Mouse (Mus musculus): Measurements from ENCODE around the gene 2310011J03Rik. TPM values are rescaled to one million over a fixed set of nuclear protein-coding genes. Genes with fewer than 3 reads are reported as not detected.

The 2310011J03Rik gene
- polyA plus RNA-seq, 1 experiment from 2014 or later = 32.9 TPM

DNA sequence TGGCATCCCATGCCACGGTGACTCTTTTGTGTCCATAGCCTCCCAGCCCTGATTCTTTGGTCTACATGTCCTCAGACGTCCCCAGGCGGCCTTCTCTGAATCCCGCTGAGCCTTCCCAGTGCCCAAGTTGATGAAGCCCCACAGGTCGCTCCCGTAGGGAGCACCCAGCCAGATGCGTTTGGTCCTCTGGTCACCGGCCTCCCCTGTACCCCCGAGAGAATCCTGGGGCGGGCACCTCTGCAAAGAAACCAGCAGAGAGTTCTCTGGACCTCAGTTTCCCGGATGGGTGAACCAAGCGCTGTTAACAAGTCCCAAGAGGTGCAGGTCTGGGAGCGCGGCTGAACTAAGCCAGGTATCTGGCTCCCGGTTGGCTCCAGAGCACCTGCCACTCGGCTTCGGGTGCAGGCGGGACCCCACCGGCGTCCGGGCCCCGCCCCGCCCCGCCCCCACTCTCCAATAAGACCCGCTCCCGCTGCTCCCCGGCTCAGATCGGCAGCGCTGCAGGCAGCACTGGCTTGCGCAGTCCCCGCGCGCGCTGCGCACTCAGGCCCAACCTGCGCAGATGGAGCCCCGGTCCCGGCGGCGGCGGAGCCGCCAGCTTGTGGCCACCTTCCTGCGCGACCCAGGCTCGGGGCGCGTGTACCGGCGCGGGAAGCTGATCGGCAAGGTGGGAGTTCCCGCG, 35.8 kb upstream of the 2310011J03Rik start, which contains the start of gene Plk5:
TSS of gene Plk5 (plus strand) at position 459 of the 682 bp plus-strand sequence.
- H3K9me3 ChIP-seq (ENCODE audit: control insufficient read depth, low read length) = no peaks in the 10 kb centered on the region
- peak within 1 kb of the TSS; percentile 24 for H3K4me3 ChIP-seq (ENCODE audit: low read depth, low read length)
- DNase-seq (ENCODE audit: low spot score) = peak; percentile 45
- no peak for ATAC-seq (ENCODE audit: low FRiP score)
- H3K36me3 ChIP-seq (ENCODE audit: control insufficient read depth, insufficient read depth, low read length) = no peaks in the 10 kb centered on the region
- no peak within 1 kb of the TSS for H3K9ac ChIP-seq (ENCODE audit: low read depth, low read length)
- WGBS = under 1% methylated on average over 51 of the region's 53 CpGs
- H3K27me3 ChIP-seq (ENCODE audit: control insufficient read depth, insufficient read depth, low read length) = peaks cover 84% of the 10 kb centered on the region
- H3K4me2 ChIP-seq (replicated peaks; ENCODE audit: low read depth, low read length) = peak within 1 kb of the TSS; percentile 31
- peaks cover 6% of the 10 kb centered on the region; the same call in 1 of the 2 replicates for H3K4me1 ChIP-seq (replicated peaks; ENCODE audit: control insufficient read depth, insufficient read depth, low read length)
- H3K27ac ChIP-seq (ENCODE audit: low read depth, low read length) = no peak within 1 kb of the TSS

DNA sequence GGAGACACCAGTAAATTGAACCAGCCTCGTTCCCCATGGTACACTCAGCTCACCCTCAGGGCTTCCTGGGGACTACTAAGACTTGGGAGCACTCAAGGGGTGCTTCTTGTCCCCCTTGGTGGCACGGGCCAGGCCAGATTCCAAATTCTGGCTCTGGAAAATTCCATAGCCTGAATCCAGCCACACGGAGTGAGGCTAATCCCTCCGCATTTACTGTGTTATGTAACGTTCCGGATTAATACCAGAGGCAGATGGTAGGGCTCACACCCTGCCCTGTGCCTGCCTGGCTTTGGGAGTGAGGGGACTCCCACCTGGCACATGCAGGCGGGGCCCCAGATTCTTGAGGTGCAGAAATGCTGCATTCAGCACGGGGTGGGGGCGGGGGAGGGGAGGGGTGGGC, 35.1 kb upstream of the 2310011J03Rik start:
- 13% methylated on average over 7 of the region's 9 CpGs for WGBS
- H3K4me3 ChIP-seq (ENCODE audit: low read depth, low read length) = no peak overlapping the region

DNA sequence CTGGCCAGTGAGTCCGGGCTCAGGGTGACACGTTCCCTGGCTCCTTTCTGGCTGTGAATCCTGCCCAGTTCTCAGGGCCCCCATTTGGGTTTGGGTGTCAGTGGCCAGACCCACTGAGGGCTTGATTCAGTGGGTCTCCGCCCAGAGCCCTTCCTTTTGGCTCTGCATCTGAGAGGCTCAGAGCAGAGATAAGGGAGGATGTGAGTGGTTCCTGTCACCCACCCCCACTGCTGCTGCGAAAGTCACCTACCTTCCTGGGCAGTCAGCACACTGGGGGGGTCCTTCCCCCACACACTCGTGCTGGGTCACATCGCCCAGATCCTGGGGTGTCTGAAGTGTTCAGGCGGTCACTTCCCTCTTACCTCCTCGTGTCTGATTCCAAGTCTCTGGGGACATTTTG, 32.4 kb upstream of the 2310011J03Rik start:
- H3K9me3 ChIP-seq (ENCODE audit: control insufficient read depth, low read length) = no peaks in the 10 kb centered on the region
- H3K36me3 ChIP-seq (ENCODE audit: control insufficient read depth, insufficient read depth, low read length) = no peaks in the 10 kb centered on the region
- H3K27me3 ChIP-seq (ENCODE audit: control insufficient read depth, insufficient read depth, low read length) = peaks cover 92% of the 10 kb centered on the region
- WGBS = 65% methylated on average over 8 of the region's 8 CpGs
- H3K4me2 ChIP-seq (replicated peaks; ENCODE audit: low read depth, low read length) = no peak overlapping the region
- no peak overlapping the region for H3K27ac ChIP-seq (ENCODE audit: low read depth, low read length)
- DNase-seq (ENCODE audit: low spot score) (no peak), ATAC-seq (ENCODE audit: low FRiP score) (no peak)
- 0 out of 2 replicates have a peak overlapping the region, but pooled peaks have one; percentile 11 for H3K9ac ChIP-seq (ENCODE audit: low read depth, low read length)
- no peak overlapping the region for H3K4me3 ChIP-seq (ENCODE audit: low read depth, low read length)
- peaks cover 9% of the 10 kb centered on the region for H3K4me1 ChIP-seq (replicated peaks; ENCODE audit: control insufficient read depth, insufficient read depth, low read length)

More for the DNA sequence above, 35.1 kb upstream of the 2310011J03Rik start:
- Histone ChIP-seq H3K4me1 (replicated peaks; ENCODE audit: control insufficient read depth, insufficient read depth, low read length) (peaks cover 6% of the 10 kb centered on the region; the same call in 1 of the 2 replicates), H3K36me3 (ENCODE audit: control insufficient read depth, insufficient read depth, low read length) (no peaks in the 10 kb centered on the region), H3K9ac (ENCODE audit: low read depth, low read length) (no peak overlapping the region), H3K27ac (ENCODE audit: low read depth, low read length) (no peak overlapping the region), H3K27me3 (ENCODE audit: control insufficient read depth, insufficient read depth, low read length) (peaks cover 90% of the 10 kb centered on the region), H3K9me3 (ENCODE audit: control insufficient read depth, low read length) (no peaks in the 10 kb centered on the region), H3K4me2 (replicated peaks; ENCODE audit: low read depth, low read length) (no peak overlapping the region)
- DNase-seq (ENCODE audit: low spot score) (no peak), ATAC-seq (ENCODE audit: low FRiP score) (no peak)

DNA sequence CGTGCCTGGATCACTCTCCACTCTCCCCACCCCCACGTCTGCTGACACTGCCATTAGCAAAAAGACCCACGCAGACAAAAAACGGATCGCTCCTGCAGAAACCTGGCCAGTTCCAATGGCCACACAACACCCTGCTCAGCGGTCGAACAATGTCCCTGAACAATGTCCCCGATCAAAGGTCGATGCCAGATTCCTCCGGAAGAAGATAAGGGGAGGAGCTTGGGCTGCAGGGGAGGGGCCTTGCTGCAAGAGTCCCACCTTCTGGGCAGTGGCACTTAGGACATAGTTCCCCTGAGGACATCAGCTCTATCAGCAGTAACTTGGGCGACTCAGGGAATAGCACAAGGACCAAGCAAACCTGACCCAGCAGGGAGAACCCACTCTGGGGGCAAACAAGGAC, 31.6 kb upstream of the 2310011J03Rik start:
- Histone ChIP-seq H3K4me3 (ENCODE audit: low read depth, low read length) (no peak overlapping the region), H3K4me1 (replicated peaks; ENCODE audit: control insufficient read depth, insufficient read depth, low read length) (peaks cover 9% of the 10 kb centered on the region), H3K27me3 (ENCODE audit: control insufficient read depth, insufficient read depth, low read length) (peaks cover 91% of the 10 kb centered on the region), H3K9me3 (ENCODE audit: control insufficient read depth, low read length) (no peaks in the 10 kb centered on the region), H3K4me2 (replicated peaks; ENCODE audit: low read depth, low read length) (no peak overlapping the region), H3K9ac (ENCODE audit: low read depth, low read length) (no peak overlapping the region), H3K27ac (ENCODE audit: low read depth, low read length) (no peak overlapping the region), H3K36me3 (ENCODE audit: control insufficient read depth, insufficient read depth, low read length) (no peaks in the 10 kb centered on the region)
- DNase-seq (ENCODE audit: low spot score) (no peak), ATAC-seq (ENCODE audit: low FRiP score) (no peak)
- WGBS = 21% methylated on average over 11 of the region's 11 CpGs

DNA sequence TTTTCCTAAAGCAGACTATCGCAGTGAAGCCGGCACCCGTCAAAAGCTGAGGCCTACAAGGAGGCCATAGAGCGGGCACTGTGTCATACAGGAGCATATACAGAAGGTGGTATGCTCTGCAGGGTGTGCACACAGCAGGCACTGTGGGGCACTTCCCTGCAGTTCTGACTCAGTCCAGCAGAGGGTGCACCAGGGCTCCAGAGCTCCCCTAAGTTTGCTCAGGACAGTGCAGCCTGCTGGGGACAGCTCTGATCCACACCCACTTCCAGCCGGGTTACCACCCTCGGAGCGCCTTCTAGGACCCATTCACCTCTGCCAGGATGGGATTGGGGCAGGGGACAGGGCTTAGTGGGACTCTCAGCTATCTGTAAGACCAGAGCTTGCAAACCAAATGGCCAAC, 30.0 kb upstream of the 2310011J03Rik start:
- Histone ChIP-seq H3K36me3 (ENCODE audit: control insufficient read depth, insufficient read depth, low read length) (no peaks in the 10 kb centered on the region), H3K9ac (ENCODE audit: low read depth, low read length) (no peak overlapping the region), H3K9me3 (ENCODE audit: control insufficient read depth, low read length) (no peaks in the 10 kb centered on the region), H3K27me3 (ENCODE audit: control insufficient read depth, insufficient read depth, low read length) (peaks cover 85% of the 10 kb centered on the region), H3K4me3 (ENCODE audit: low read depth, low read length) (no peak overlapping the region), H3K4me1 (replicated peaks; ENCODE audit: control insufficient read depth, insufficient read depth, low read length) (peaks cover 4% of the 10 kb centered on the region; the same call in 1 of the 2 replicates), H3K4me2 (replicated peaks; ENCODE audit: low read depth, low read length) (no peak overlapping the region), H3K27ac (ENCODE audit: low read depth, low read length) (no peak overlapping the region)
- WGBS = 8% methylated on average over 7 of the region's 7 CpGs
- DNase-seq (ENCODE audit: low spot score) (peak; percentile 94), ATAC-seq (ENCODE audit: low FRiP score) (peak; percentile 69)

DNA sequence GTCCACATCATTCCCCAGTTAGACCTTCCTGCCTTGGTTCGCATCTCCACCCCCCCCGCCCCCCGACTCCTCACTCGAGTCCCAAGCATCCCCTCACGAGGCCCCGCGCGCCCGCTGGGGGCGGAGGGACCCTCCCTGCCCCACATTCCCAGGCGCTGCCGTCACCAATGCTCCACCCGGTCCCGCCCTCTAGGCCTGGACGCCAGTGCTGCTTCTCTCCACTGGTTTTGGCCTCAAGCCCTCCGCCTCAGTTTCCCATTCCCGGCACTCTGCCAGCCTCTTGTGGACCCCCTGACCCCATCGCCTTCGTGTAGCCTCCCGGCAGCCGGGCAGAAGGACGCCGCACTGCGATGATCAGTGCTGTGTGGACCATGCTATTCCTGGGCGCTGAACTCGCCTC, 28.6 kb upstream of the 2310011J03Rik start:
- Histone ChIP-seq H3K27me3 (ENCODE audit: control insufficient read depth, insufficient read depth, low read length) (peaks cover 87% of the 10 kb centered on the region), H3K9ac (ENCODE audit: low read depth, low read length) (no peak overlapping the region), H3K36me3 (ENCODE audit: control insufficient read depth, insufficient read depth, low read length) (no peaks in the 10 kb centered on the region), H3K27ac (ENCODE audit: low read depth, low read length) (no peak overlapping the region), H3K4me1 (replicated peaks; ENCODE audit: control insufficient read depth, insufficient read depth, low read length) (peaks cover 4% of the 10 kb centered on the region; the same call in 1 of the 2 replicates), H3K4me3 (ENCODE audit: low read depth, low read length) (no peak overlapping the region), H3K4me2 (replicated peaks; ENCODE audit: low read depth, low read length) (no peak overlapping the region), H3K9me3 (ENCODE audit: control insufficient read depth, low read length) (no peaks in the 10 kb centered on the region)
- WGBS = 22% methylated on average over 19 of the region's 26 CpGs
- ATAC-seq (ENCODE audit: low FRiP score) (no peak), DNase-seq (ENCODE audit: low spot score) (no peak)

DNA sequence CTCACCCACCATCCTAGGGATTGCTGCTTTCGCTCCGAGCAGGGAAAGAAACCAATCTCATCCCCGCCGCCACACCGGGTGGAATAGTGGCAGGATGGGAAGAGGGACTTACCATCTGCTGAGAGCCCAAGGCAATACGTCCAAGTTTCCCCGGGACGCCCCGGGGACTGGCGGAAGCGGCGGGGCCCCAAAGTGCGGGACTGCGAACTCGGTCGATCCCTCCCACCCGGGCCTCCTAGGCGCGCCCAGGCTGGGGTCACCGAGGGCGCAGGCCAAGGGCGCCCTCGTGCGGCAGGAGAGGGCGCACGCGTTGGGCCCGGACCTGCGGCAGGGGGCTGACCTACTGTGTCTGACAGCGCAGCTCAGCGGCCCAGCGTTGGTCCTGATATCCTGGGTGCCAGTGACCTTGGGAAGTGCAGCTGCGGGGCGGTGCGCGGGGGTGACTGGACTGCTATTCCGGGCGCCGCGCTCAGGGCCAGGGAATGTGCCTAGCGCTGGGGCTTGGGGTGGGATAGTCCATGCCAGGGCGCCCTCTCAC, 28.0 kb upstream of the 2310011J03Rik start, which contains the start of gene Adamtsl5:
TSS of gene Adamtsl5 (minus strand) at position 169 of the 538 bp plus-strand sequence.
- peaks cover 89% of the 10 kb centered on the region for H3K27me3 ChIP-seq (ENCODE audit: control insufficient read depth, insufficient read depth, low read length)
- peak; percentile 33; the same call in 1 of the 2 replicates for ATAC-seq (ENCODE audit: low FRiP score)
- DNase-seq (ENCODE audit: low spot score) = peak; percentile 79
- H3K4me3 ChIP-seq (ENCODE audit: low read depth, low read length) = no peak within 1 kb of the TSS; the same call in 1 of the 2 replicates
- peak within 1 kb of the TSS; percentile 25 for H3K4me2 ChIP-seq (replicated peaks; ENCODE audit: low read depth, low read length)
- 1% methylated on average over 42 of the region's 42 CpGs for WGBS
- no peaks in the 10 kb centered on the region for H3K36me3 ChIP-seq (ENCODE audit: control insufficient read depth, insufficient read depth, low read length)
- H3K9me3 ChIP-seq (ENCODE audit: control insufficient read depth, low read length) = no peaks in the 10 kb centered on the region
- 0 out of 2 replicates have a peak within 1 kb of the TSS, but pooled peaks have one; percentile 16 for H3K9ac ChIP-seq (ENCODE audit: low read depth, low read length)
- H3K27ac ChIP-seq (ENCODE audit: low read depth, low read length) = no peak within 1 kb of the TSS
- peaks cover 5% of the 10 kb centered on the region; the same call in 1 of the 2 replicates for H3K4me1 ChIP-seq (replicated peaks; ENCODE audit: control insufficient read depth, insufficient read depth, low read length)

DNA sequence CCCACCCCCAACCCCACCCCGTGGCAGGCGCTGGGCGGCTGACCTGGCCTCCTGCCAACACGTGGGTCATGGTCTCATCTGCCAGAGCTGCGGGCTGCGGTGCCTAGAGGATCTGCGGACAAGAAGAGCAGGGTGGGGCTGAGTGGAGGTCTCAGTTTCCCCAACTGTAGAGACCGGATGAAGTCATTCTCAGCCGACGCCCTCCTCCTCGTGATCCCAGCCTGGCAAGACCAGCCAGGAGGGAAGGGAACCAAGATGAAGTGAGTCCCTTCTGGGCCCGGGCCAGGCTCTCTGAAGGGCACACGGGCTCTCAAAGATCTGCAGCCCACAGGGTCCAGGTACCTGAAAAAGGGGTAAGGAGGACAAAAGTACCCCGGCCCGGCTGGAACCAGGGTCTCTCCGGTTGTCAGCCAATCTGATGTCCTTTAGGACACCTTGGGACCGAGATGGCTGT, 27.2 kb upstream of the 2310011J03Rik start:
- Histone ChIP-seq H3K9ac (ENCODE audit: low read depth, low read length) (no peak overlapping the region), H3K27me3 (ENCODE audit: control insufficient read depth, insufficient read depth, low read length) (peaks cover 89% of the 10 kb centered on the region), H3K9me3 (ENCODE audit: control insufficient read depth, low read length) (no peaks in the 10 kb centered on the region), H3K4me1 (replicated peaks; ENCODE audit: control insufficient read depth, insufficient read depth, low read length) (peaks cover 11% of the 10 kb centered on the region; the same call in 1 of the 2 replicates), H3K4me2 (replicated peaks; ENCODE audit: low read depth, low read length) (0 out of 2 replicates have a peak overlapping the region, but pooled peaks have one; percentile 25), H3K27ac (ENCODE audit: low read depth, low read length) (no peak overlapping the region), H3K4me3 (ENCODE audit: low read depth, low read length) (no peak overlapping the region), H3K36me3 (ENCODE audit: control insufficient read depth, insufficient read depth, low read length) (no peaks in the 10 kb centered on the region)
- ATAC-seq (ENCODE audit: low FRiP score) = no peak
- WGBS = 21% methylated on average over 16 of the region's 17 CpGs
- no peak for DNase-seq (ENCODE audit: low spot score)

All from hindbrain, embryonic 11.5 days (tissue).